Mouse (Mus musculus): ENCODE data around the gene Hesx1.

Gene Hesx1

GRCm38 (mm10) chr14:26991622-26992021 is 2.6 kb upstream of the Hesx1 start:
- ChIA-PET POLR2A (interaction anchor here in 2 of 4 experiments (0.6 to 1.0 kb wide), 3 partner anchors 21 to 457 kb away, joined by 3 read pairs; partner anchors contain the start of gene Slmap (in 1 of the 2)), CTCF (interaction anchor here in 1 of 4 experiments (1.0 kb wide), 1 partner anchor 20 kb away, joined by 3 read pairs; no protein-coding TSS in a partner anchor)

- ChIA-PET POLR2A (interaction anchor here in 3 of 4 experiments (1.0 to 2.0 kb wide), 11 partner anchors 10 to 103 kb away, joined by 3 to 6 read pairs (median 4); partner anchors contain the start of gene Il17rd (in 1 of the 3)), CTCF (interaction anchor here in 2 of 4 experiments (1.0 to 1.7 kb wide), 2 partner anchors 13 kb away, joined by 3 to 11 read pairs; no protein-coding TSS in a partner anchor)
Observed at GRCm38 (mm10) chr14:26993427-26993826, 789 bp upstream of the Hesx1 start.

- ChIA-PET POLR2A (interaction anchor here in 1 of 4 experiments (1.0 to 2.4 kb wide), 2 partner anchors 11 to 13 kb away, joined by 4 to 14 read pairs; no protein-coding TSS in a partner anchor), CTCF (interaction anchor here in 3 of 4 experiments (1.2 to 1.6 kb wide), 3 partner anchors 10 to 101 kb away, joined by 4 to 5 read pairs (median 4); no protein-coding TSS in a partner anchor)
Observed at GRCm38 (mm10) chr14:26996257-26996656, 2.0 kb downstream of the Hesx1 start.

GRCm38 (mm10) chr14:27000386-27000785 is 6.2 kb downstream of the Hesx1 start:
- POLR2A ChIA-PET: interaction anchor here in 3 of 4 experiments (0.6 to 2.2 kb wide), 6 partner anchors 21 to 144 kb away, joined by 3 to 18 read pairs (median 4); no protein-coding TSS in a partner anchor
- CTCF ChIA-PET: interaction anchor here in 1 of 4 experiments (1.1 kb wide), 1 partner anchor 11 kb away, joined by 3 read pairs; no protein-coding TSS in a partner anchor

- POLR2A ChIA-PET: interaction anchor here in 2 of 4 experiments (0.7 to 2.9 kb wide), 6 partner anchors 11 to 38 kb away, joined by 3 to 19 read pairs (median 3); partner anchors contain the start of genes Appl1 (in 1 of the 2) and Hesx1 (in 1 of the 2)
- CTCF ChIA-PET: interaction anchor here in 2 of 4 experiments (1.8 to 3.1 kb wide), 2 partner anchors 25 kb away, joined by 4 to 13 read pairs; no protein-coding TSS in a partner anchor
Observed at GRCm38 (mm10) chr14:27004906-27005305, 10.7 kb downstream of the Hesx1 start.

- POLR2A ChIA-PET: interaction anchor here in 3 of 4 experiments (0.6 to 2.9 kb wide), 21 partner anchors 11 to 423 kb away, joined by 3 to 19 read pairs (median 4); partner anchors contain the start of genes Hesx1 (in 2 of the 3), Il17rd (in 2 of the 3) and Appl1 (in 1 of the 3)
- CTCF ChIA-PET: interaction anchor here (0.6 to 3.1 kb wide), 19 partner anchors 10 to 330 kb away, joined by 3 to 13 read pairs (median 4); partner anchors contain the start of gene Hesx1 (in 3 of the 4)
Observed at GRCm38 (mm10) chr14:27005937-27006336, 11.7 kb downstream of the Hesx1 start.

GRCm38 (mm10) chr14:27011561-27011960 is 17.3 kb downstream of the Hesx1 start:
- POLR2A ChIA-PET: interaction anchor here in 2 of 4 experiments (0.6 to 2.9 kb wide), 11 partner anchors 9 to 293 kb away, joined by 3 to 11 read pairs (median 3); no protein-coding TSS in a partner anchor
- CTCF ChIA-PET: interaction anchor here (0.6 to 1.8 kb wide), 13 partner anchors 8 to 83 kb away, joined by 3 to 7 read pairs (median 3); no protein-coding TSS in a partner anchor

- POLR2A ChIA-PET: interaction anchor here in 2 of 4 experiments (0.6 to 1.1 kb wide), 2 partner anchors 83 to 145 kb away, joined by 3 to 6 read pairs; no protein-coding TSS in a partner anchor
- CTCF ChIA-PET: interaction anchor here in 3 of 4 experiments (0.5 to 1.0 kb wide), 4 partner anchors 16 to 40 kb away, joined by 3 read pairs; no protein-coding TSS in a partner anchor
Observed at GRCm38 (mm10) chr14:27013658-27014057, 19.4 kb downstream of the Hesx1 start.

- ChIA-PET POLR2A (no interaction called here), CTCF (interaction anchor here in 1 of 4 experiments (0.6 kb wide), 1 partner anchor 382 kb away, joined by 3 read pairs; no protein-coding TSS in a partner anchor)
Observed at GRCm38 (mm10) chr14:27017936-27018335, 23.7 kb downstream of the Hesx1 start.

- CTCF ChIA-PET: interaction anchor here in 1 of 4 experiments (0.8 kb wide), 1 partner anchor 8 kb away, joined by 3 read pairs; no protein-coding TSS in a partner anchor
- POLR2A ChIA-PET: interaction anchor here in 3 of 4 experiments (0.5 to 1.8 kb wide), 7 partner anchors 9 to 104 kb away, joined by 3 to 5 read pairs (median 3); no protein-coding TSS in a partner anchor
Observed at GRCm38 (mm10) chr14:27019850-27020249, 25.6 kb downstream of the Hesx1 start.

- ChIA-PET CTCF (interaction anchor here (0.5 to 2.3 kb wide), 6 partner anchors 16 to 365 kb away, joined by 3 to 4 read pairs (median 3); partner anchors contain the start of gene Il17rd (in 1 of the 4)), POLR2A (interaction anchor here in 1 of 4 experiments (1.0 to 2.8 kb wide), 6 partner anchors 9 to 52 kb away, joined by 4 to 9 read pairs (median 5); partner anchors contain the start of gene Appl1)
Observed at GRCm38 (mm10) chr14:27022876-27023275, 28.7 kb downstream of the Hesx1 start.

- CTCF ChIA-PET: interaction anchor here in 2 of 4 experiments (1.0 to 2.3 kb wide), 3 partner anchors 72 to 327 kb away, joined by 4 to 5 read pairs (median 4); no protein-coding TSS in a partner anchor
- POLR2A ChIA-PET: interaction anchor here in 1 of 4 experiments (0.6 to 1.5 kb wide), 4 partner anchors 42 to 71 kb away, joined by 3 to 5 read pairs (median 4); no protein-coding TSS in a partner anchor
Observed at GRCm38 (mm10) chr14:27024664-27025063, 30.4 kb downstream of the Hesx1 start.

GRCm38 (mm10) chr14:27029771-27030173 is 35.6 kb downstream of the Hesx1 start:
- ChIA-PET CTCF (interaction anchor here (0.5 to 5.0 kb wide), 85 partner anchors 8 to 730 kb away, joined by 3 to 154 read pairs (median 4); partner anchors contain the start of genes Il17rd (in 3 of the 4), Appl1 (in 1 of the 4), Fam208a (in 1 of the 4) and Hesx1 (in 1 of the 4)), POLR2A (interaction anchor here in 3 of 4 experiments (0.6 to 4.6 kb wide), 44 partner anchors 8 to 496 kb away, joined by 3 to 56 read pairs (median 4); partner anchors contain the start of genes Appl1 (in 2 of the 3), Il17rd (in 2 of the 3), Slmap (in 2 of the 3) and Fam208a (in 1 of the 3))

GRCm38 (mm10) chr14:27031142-27031541 is 36.9 kb downstream of the Hesx1 start:
- ChIA-PET CTCF (interaction anchor here (0.6 to 5.0 kb wide), 62 partner anchors 8 to 1442 kb away, joined by 3 to 154 read pairs (median 4); partner anchors contain the start of genes Ccdc66 (in 1 of the 4), Fam208a (in 1 of the 4), Hesx1 (in 1 of the 4) and Il17rd (in 1 of the 4)), POLR2A (interaction anchor here (0.5 to 4.6 kb wide), 30 partner anchors 10 to 403 kb away, joined by 3 to 56 read pairs (median 4); partner anchors contain the start of genes Appl1 (in 2 of the 4), Fam208a (in 2 of the 4), Il17rd (in 1 of the 4) and Pde12 (in 1 of the 4))

GRCm38 (mm10) chr14:27037513-27037912 is 43.3 kb downstream of the Hesx1 start:
- ChIA-PET CTCF (interaction anchor here (0.7 to 5.0 kb wide), 10 partner anchors 7 to 68 kb away, joined by 3 to 29 read pairs (median 5); no protein-coding TSS in a partner anchor), POLR2A (interaction anchor here in 3 of 4 experiments (1.0 to 13.2 kb wide), 10 partner anchors 11 to 67 kb away, joined by 3 to 196 read pairs (median 15); partner anchors contain the start of gene Hesx1 (in 1 of the 3))

GRCm38 (mm10) chr14:27038783-27039182 is 44.6 kb downstream of the Hesx1 start, which contains the start of gene Il17rd:
Gene Il17rd (plus strand): TSS chr14:27038941.
- ChIA-PET CTCF (interaction anchor here (0.6 to 5.0 kb wide), 17 partner anchors 9 to 208 kb away, joined by 3 to 29 read pairs (median 4); no protein-coding TSS in a partner anchor), POLR2A (interaction anchor here (0.5 to 13.2 kb wide), 61 partner anchors 9 to 662 kb away, joined by 3 to 196 read pairs (median 5); partner anchors contain the start of genes Fam208a (in 2 of the 4), Hesx1 (in 2 of the 4), Appl1 (in 1 of the 4) and Arhgef3 (in 1 of the 4))

All from embryonic stem cell, embryonic (primary cell).